ENCODE assay signal across 17 mouse cellular contexts in genomic region chr3:138837651-138838050, GRCm38 (mm10).
"Had no signal": no experiment of that assay in that cellular context is flagged by ENCODE, and none has a peak within 500 bp of the region (broad histone marks: within the 10 kb centered on the region; RNA-seq: fewer than 3 reads in every experiment).

No protein-coding gene starts in this region.

- H3K4me2 ChIP-seq: lung, embryonic 14.5 days; midbrain, embryonic 11.5 days; midbrain, embryonic 13.5 days; midbrain, embryonic 15.5 days; neural tube, embryonic 13.5 days had no signal

- H3K4me1 ChIP-seq: megakaryocyte, embryonic 14.5 days had no signal

- DNase-seq: lung, adult 18-20 months; lung, embryonic 14.5 days; lung, postnatal 10 days; retina, postnatal 1 day; right cerebral cortex, adult 18-20 months; right cerebral cortex, postnatal 25 days; right cerebral cortex, postnatal 4 days; spleen, adult 18-20 months; thymus, adult 18-20 months; thymus, postnatal 14 days; thymus, postnatal 36 days had no signal

- H3K36me3 ChIP-seq: midbrain, embryonic 13.5 days; midbrain, embryonic 15.5 days; neural tube, embryonic 13.5 days had no signal

- H3K9me3 ChIP-seq: megakaryocyte, embryonic 14.5 days; midbrain, embryonic 13.5 days; midbrain, embryonic 15.5 days; neural tube, embryonic 13.5 days had no signal

- H3K9ac ChIP-seq: lung, embryonic 14.5 days; midbrain, embryonic 13.5 days; midbrain, embryonic 15.5 days; neural tube, embryonic 13.5 days had no signal

- H3K27ac ChIP-seq: macrophage; midbrain, embryonic 13.5 days; midbrain, embryonic 15.5 days; neural tube, embryonic 13.5 days had no signal

- H3K27me3 ChIP-seq: megakaryocyte, embryonic 14.5 days; midbrain, embryonic 13.5 days; midbrain, embryonic 15.5 days; neural tube, embryonic 13.5 days had no signal

- ATAC-seq: midbrain, embryonic 13.5 days; midbrain, embryonic 15.5 days had no signal

- H3K4me3 ChIP-seq: megakaryocyte, embryonic 14.5 days; midbrain, embryonic 13.5 days; midbrain, embryonic 15.5 days; neural tube, embryonic 13.5 days had no signal
